Mouse (Mus musculus): ENCODE measurements at regions not wholly inside any gene's neighbourhood (a gene's known extent, or its start where the extent isn't known, plus 50 kb on each side); places are given as distances from the start of the nearest gene placed in this dataset.
"Not testable (repeated sequence)": the region's sequence is repeated elsewhere in the genome, so short reads cannot be mapped to it uniquely, and the experiment has no call there.

DNA sequence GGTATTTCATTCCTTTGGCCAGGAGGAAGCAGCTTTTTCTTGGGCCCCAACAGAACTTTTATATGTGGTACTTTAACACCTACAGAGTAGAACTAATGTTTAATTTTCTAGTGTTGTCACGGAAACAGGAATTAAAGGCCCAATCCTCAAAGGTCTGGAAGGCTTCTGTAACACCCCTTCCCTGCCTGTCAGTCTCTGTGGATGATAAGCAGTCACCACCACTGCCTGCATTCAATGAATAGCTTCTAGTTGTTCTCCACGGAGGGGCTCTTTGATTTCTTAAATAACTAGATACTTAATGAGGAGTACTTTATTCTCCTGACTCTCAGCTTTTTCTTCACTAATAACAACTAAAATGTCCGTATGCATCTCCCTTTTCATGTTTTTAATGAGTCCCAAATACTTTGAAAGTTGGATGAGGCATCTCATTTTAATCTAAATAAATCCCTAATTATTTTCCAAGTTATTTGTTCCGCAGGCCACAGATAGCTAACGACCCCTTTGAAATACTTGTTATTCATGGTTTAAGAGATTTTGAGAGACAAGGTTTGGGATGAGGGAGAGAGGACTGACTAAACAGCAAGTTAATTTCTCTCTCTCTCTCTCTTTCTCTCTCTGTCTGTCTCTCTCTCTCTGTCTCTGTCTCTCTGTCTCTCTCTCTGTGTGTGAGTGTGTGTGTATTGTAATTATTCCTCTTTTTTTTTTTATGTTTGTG is 686.0 kb upstream of the Ghitm start:
- no peak for DNase-seq (ENCODE audit: extremely low spot score, low spot score)

- DNase-seq (ENCODE audit: extremely low spot score, low spot score), result peak; percentile 17
Measured at GRCm38 (mm10) chr14:37819959-37820358, 684.9 kb upstream of the Ghitm start.

- DNase-seq (ENCODE audit: extremely low spot score, low spot score), result no peak
Measured at GRCm38 (mm10) chr14:37795642-37796041, 660.6 kb upstream of the Ghitm start.

- no peak for DNase-seq (ENCODE audit: extremely low spot score, low spot score)
Measured at GRCm38 (mm10) chr14:37765729-37766128, 630.7 kb upstream of the Ghitm start.

DNA sequence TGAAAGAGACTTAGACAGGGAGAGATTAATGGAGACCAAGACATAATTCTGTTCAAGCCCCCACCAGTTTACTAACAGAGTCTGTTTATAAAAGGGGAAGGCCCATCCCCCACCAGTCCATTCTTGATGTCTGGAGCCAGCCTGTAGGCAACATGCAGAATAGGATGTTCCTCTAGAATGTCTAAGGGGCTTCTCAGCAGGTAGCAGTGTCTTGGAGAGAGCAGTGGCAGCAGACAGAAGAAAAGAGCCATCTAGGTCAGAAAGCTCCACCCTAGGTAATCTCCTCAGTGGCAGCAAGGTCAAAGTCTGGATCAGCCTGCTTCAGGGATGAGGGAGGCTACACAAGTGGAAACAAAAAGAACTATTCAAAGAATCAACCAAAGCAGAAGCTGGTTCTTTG is 614.6 kb upstream of the Ghitm start:
- DNase-seq (ENCODE audit: extremely low spot score, low spot score), result not testable (repeated sequence)

GRCm38 (mm10) chr14:37749162-37749561 is 614.1 kb upstream of the Ghitm start:
- no peak for DNase-seq (ENCODE audit: extremely low spot score, low spot score)

GRCm38 (mm10) chr14:37743048-37743447 is 608.0 kb upstream of the Ghitm start:
- no peak for DNase-seq (ENCODE audit: extremely low spot score, low spot score)

DNA sequence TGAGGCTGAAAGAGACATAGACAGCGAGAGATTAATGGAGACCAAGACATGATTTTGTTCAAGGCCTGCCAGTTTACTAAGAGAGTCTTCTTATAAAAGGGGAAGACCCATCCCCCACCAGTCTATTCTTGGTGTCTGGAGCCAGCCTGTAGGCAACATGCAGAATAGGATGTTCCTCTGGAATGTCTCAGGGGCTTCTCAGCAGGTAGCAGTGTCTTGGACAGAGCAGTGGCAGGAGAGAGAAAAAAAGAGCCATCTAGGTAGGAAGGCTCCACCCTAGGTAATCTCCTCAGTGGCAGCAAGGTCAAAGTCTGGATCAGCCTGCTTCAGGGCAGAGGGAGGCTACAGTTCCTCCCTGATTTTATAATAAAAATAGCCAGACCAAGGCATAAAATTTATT is 607.4 kb upstream of the Ghitm start:
- not testable (repeated sequence) for DNase-seq (ENCODE audit: extremely low spot score, low spot score)
